Mouse (Mus musculus) lung, adult 2 months (tissue): ENCODE data around the gene Cda.

ENCODE experiments used
- CTCF ChIP-seq: fragments of 200-500 bp; IDR thresholded peaks from 2 replicates; pipeline ENCODE4 v1.5.1; 2011; ENCODE audit warnings: mild to moderate bottlenecking, low read length, control low read depth; ENCODE audit not compliant: insufficient read depth
- POLR2A ChIP-seq: fragments of 200-500 bp; IDR thresholded peaks from 2 replicates; pipeline ENCODE4 v1.6.1; 2011; ENCODE audit warnings: low read depth, mild to moderate bottlenecking, control low read depth, low read length, borderline replicate concordance; ENCODE audit errors: extremely low read depth

- no peak for TF ChIP-seq CTCF
- no peak for TF ChIP-seq POLR2A
These were observed 12.3 kb downstream of the Cda start for GRCm38 (mm10) chr4:138355496-138355895.
